Mouse (Mus musculus) kidney, postnatal 0 days (tissue): Measurements from ENCODE around the gene G2e3. TPM values are rescaled to one million over a fixed set of nuclear protein-coding genes. Genes with fewer than 3 reads are reported as not detected.

Source experiments
- ATAC-seq: fragments of 200-750 bp; cut with Nextera tagmentation; replicated peaks from 2 replicates; pipeline ENCODE4 v1.8.0; 2017; ENCODE audit warnings: low read depth, moderate number of reproducible peaks, moderate TSS enrichment, moderate library complexity; ENCODE audit not compliant: low FRiP score
- DNase-seq: peaks from one replicate; pipeline ENCODE4 v3.0.0-alpha.2; 2016; ENCODE audit warnings: low spot score
- H3K27ac ChIP-seq: fragments of 300-500 bp; sonication (generic); 2 replicates; pipeline ENCODE4 v1.5.1; 2014; ENCODE audit warnings: mild to moderate bottlenecking
- H3K27me3 ChIP-seq: fragments of 300-500 bp; sonication (generic); 2 replicates; pipeline ENCODE4 v1.6.1; 2014; ENCODE audit warnings: low read length, mixed read lengths; ENCODE audit not compliant: insufficient read depth
- H3K36me3 ChIP-seq: fragments of 300-500 bp; sonication (generic); 2 replicates; pipeline ENCODE4 v1.6.1; 2014; ENCODE audit warnings: low read length, mixed read lengths; ENCODE audit not compliant: insufficient read depth
- H3K4me1 ChIP-seq: fragments of 300-500 bp; sonication (generic); replicated peaks from 2 replicates; pipeline ENCODE4 v1.6.1; 2014; ENCODE audit warnings: antibody characterized with exemption, low read length, mixed read lengths; ENCODE audit not compliant: insufficient read depth
- H3K4me2 ChIP-seq: fragments of 300-500 bp; sonication (generic); 2 replicates; pipeline ENCODE4 v1.6.1; 2014; ENCODE audit warnings: mild to moderate bottlenecking, low read length, moderate library complexity, mixed read lengths
- H3K4me3 ChIP-seq: fragments of 300-500 bp; sonication (generic); replicated peaks from 2 replicates; pipeline ENCODE4 v1.5.1; 2014; ENCODE audit warnings: low read depth, low read length
- H3K9ac ChIP-seq: fragments of 300-500 bp; sonication (generic); 2 replicates; pipeline ENCODE4 v1.6.1; 2014; ENCODE audit warnings: low read depth, low read length
- H3K9me3 ChIP-seq: fragments of 300-500 bp; sonication (generic); replicated peaks from 2 replicates; pipeline ENCODE4 v1.6.1; 2016; ENCODE audit warnings: low read length, inconsistent platforms, mixed read lengths
- CTCF ChIP-seq: IDR thresholded peaks from 2 replicates; pipeline ENCODE4 v1.5.1; 2016; ENCODE audit warnings: antibody characterized with exemption, low read depth, mild to moderate bottlenecking, moderate library complexity
- WGBS: fragments of 180-500 bp; shearing (Covaris S2); extraction: QIAGEN DNeasy Blood & Tissue Kit; methylation state at CpG from one replicate; pipeline ENCODE4 v1.1.7; 2014; 5-methylcytosine and 5-hydroxymethylcytosine counted together
- polyA plus RNA-seq: library from polyadenylated mRNA; unstranded; fragments of >200 nt; fragmentation: Nextera tagmentation; extraction: Ambion mirVana; gene quantifications from 2 replicates; pipeline ENCODE4 v1.2.1, GENCODE M21; 2015

G2e3 gene
- polyA plus RNA-seq, 1 experiment from 2014 or later: 19.0 TPM

GRCm38 (mm10) chr12:51402060-51402698, 54.3 kb downstream of the G2e3 start:
- DNase-seq (peak; percentile 70), ATAC-seq (no peak)
- Histone ChIP-seq H3K4me2 (no peak overlapping the region), H3K36me3 (peaks cover 33% of the 10 kb centered on the region), H3K27me3 (no peaks in the 10 kb centered on the region), H3K4me1 (no peaks in the 10 kb centered on the region), H3K9ac (no peak overlapping the region), H3K9me3 (no peaks in the 10 kb centered on the region), H3K27ac (no peak overlapping the region), H3K4me3 (no peak overlapping the region)
- 68% methylated on average over 5 of the region's 5 CpGs for WGBS
- TF ChIP-seq CTCF: peak; percentile 70

- Histone ChIP-seq H3K27ac (no peak overlapping the region), H3K4me1 (no peaks in the 10 kb centered on the region), H3K9me3 (no peaks in the 10 kb centered on the region), H3K27me3 (no peaks in the 10 kb centered on the region), H3K9ac (no peak overlapping the region), H3K4me3 (no peak overlapping the region), H3K36me3 (peaks cover 26% of the 10 kb centered on the region), H3K4me2 (no peak overlapping the region)
- TF ChIP-seq CTCF: peak; percentile 43; the same call in 1 of the 2 replicates
- 64% methylated on average over 4 of the region's 4 CpGs for WGBS
- peak; percentile 28 for DNase-seq
- ATAC-seq: no peak
Observed at GRCm38 (mm10) chr12:51403987-51404586, 56.2 kb downstream of the G2e3 start.

GRCm38 (mm10) chr12:51411362-51411761, 63.5 kb downstream of the G2e3 start:
- TF ChIP-seq CTCF: no peak
- Histone ChIP-seq H3K9ac (no peak overlapping the region), H3K4me2 (no peak overlapping the region), H3K36me3 (peaks cover 23% of the 10 kb centered on the region), H3K4me1 (no peaks in the 10 kb centered on the region), H3K27me3 (no peaks in the 10 kb centered on the region), H3K9me3 (no peaks in the 10 kb centered on the region), H3K4me3 (no peak overlapping the region), H3K27ac (no peak overlapping the region)
- ATAC-seq: no peak
- whole genome bisulfite sequencing: 82% methylated on average over 4 of the region's 4 CpGs
- no peak for DNase-seq

Other genes starting within 250 kb of the G2e3 start
- gene Scfd1, start 29.4 kb downstream of the G2e3 start, polyA plus RNA-seq: 83.9 and 85.1 TPM in 2 replicates
- gene Coch, start 245.3 kb downstream of the G2e3 start, polyA plus RNA-seq: 1.6 and 1.9 TPM in 2 replicates